Mouse (Mus musculus) lung, postnatal 0 days (tissue): ENCODE measurements at regions not wholly inside any gene's neighbourhood (a gene's known extent, or its start where the extent isn't known, plus 50 kb on each side); places are given as distances from the start of the nearest gene placed in this dataset.

Experiments used
- CTCF ChIP-seq: IDR thresholded peaks from 2 replicates; pipeline ENCODE4 v1.5.1; 2016; ENCODE audit warnings: antibody characterized with exemption, mild to moderate bottlenecking
- EP300 ChIP-seq: IDR thresholded peaks from 2 replicates; pipeline ENCODE4 v1.6.1; 2016; ENCODE audit warnings: antibody characterized with exemption, mild to moderate bottlenecking, control low read depth

DNA sequence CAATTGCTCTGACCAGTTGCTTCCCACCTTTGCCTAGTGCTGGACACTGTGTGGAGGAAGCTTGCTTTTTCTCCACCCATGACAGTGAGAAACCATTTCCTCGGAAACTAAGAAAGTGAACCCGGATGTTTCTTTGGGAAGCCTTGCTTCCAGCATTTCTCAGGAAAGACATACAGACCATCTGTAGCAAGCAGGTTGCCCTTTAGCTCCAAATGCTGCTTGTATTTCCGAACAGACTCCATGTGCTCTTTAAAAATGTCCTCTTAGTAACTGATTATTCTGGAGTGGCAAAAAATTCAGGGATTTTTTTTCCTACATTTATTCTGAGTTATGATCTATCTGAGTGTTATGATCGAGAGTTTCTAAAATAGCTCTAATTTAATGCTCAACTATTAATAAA lies 577.9 kb upstream of the Nrsn1 start:
- no peak for TF ChIP-seq CTCF
- no peak for TF ChIP-seq EP300
